Mouse (Mus musculus) CH12.LX (cell line): ENCODE results near the gene Calhm2. TPM values are rescaled to one million over a fixed set of nuclear protein-coding genes. Genes with fewer than 3 reads are reported as not detected.

Source experiments
- DNase-seq: peaks from one replicate; pipeline ENCODE4 v3.0.0-alpha.2; 2013; ENCODE audit errors: extremely low read depth
- H3K27ac ChIP-seq: 2 replicates; pipeline ENCODE4 v1.5.1; 2012; ENCODE audit warnings: low read depth, mild to moderate bottlenecking, control low read depth, moderate library complexity; ENCODE audit not compliant: insufficient read depth
- H3K27me3 ChIP-seq: replicated peaks from 2 replicates; pipeline ENCODE3; 2012; ENCODE audit warnings: inconsistent platforms
- H3K36me3 ChIP-seq, 2 experiments: replicated peaks in 1 of 2; 2 replicates each; pipeline versions ENCODE3 to v1.6.1; 2012; ENCODE audit warnings: inconsistent platforms in 1 of 2, low read length in 1 of 2, mild to moderate bottlenecking in 1 of 2, mixed read lengths in 1 of 2, moderate library complexity in 1 of 2; ENCODE audit not compliant: control insufficient read depth in 1 of 2, insufficient read depth in 1 of 2
- H3K4me1 ChIP-seq, 2 experiments: 2 replicates each; pipeline ENCODE4 v1.6.1; 2012; ENCODE audit warnings: inconsistent platforms in 1 of 2, moderate library complexity in 1 of 2; ENCODE audit not compliant: insufficient read depth in 2 of 2, control insufficient read depth in 1 of 2
- H3K4me2 ChIP-seq: 2 replicates; pipeline ENCODE4 v1.6.1; 2012; ENCODE audit warnings: low read depth, mild to moderate bottlenecking, control low read depth; ENCODE audit not compliant: poor library complexity, insufficient read depth, severe bottlenecking
- H3K4me3 ChIP-seq, 3 experiments: fragments of 150-350 bp in 1 of 3; sonication (generic) in 1 of 3; replicated peaks in 1 of 3; 2 replicates each; pipeline versions ENCODE3 to v1.5.1; 2011 to 2012; ENCODE audit warnings: low read depth in 2 of 3, low read length in 2 of 3, mild to moderate bottlenecking in 2 of 3, moderate library complexity in 2 of 3, control low read depth in 1 of 3, improper control_type of control experiment in 1 of 3, inconsistent platforms in 1 of 3, mixed read lengths in 1 of 3; ENCODE audit not compliant: poor library complexity in 1 of 3
- H3K79me2 ChIP-seq: replicated peaks from 2 replicates; pipeline ENCODE4 v1.6.1; 2012; ENCODE audit warnings: mild to moderate bottlenecking, moderate library complexity; ENCODE audit not compliant: control insufficient read depth, poor library complexity, insufficient read depth, severe bottlenecking; ENCODE audit errors: extremely low read depth
- H3K9ac ChIP-seq: 2 replicates; pipeline ENCODE4 v1.6.1; 2012; ENCODE audit warnings: low read depth, mild to moderate bottlenecking, control low read depth, moderate library complexity; ENCODE audit not compliant: insufficient read depth
- H3K9me3 ChIP-seq: replicated peaks from 2 replicates; pipeline ENCODE3; 2012; ENCODE audit warnings: low read length, inconsistent platforms, mixed read lengths
- BHLHE40 ChIP-seq: IDR thresholded peaks from 2 replicates; pipeline ENCODE4 v1.6.1; 2011; ENCODE audit warnings: mild to moderate bottlenecking, low read depth, low read length, improper control_type of control experiment
- E2F4 ChIP-seq: IDR thresholded peaks from 2 replicates; pipeline ENCODE4 v1.6.1; 2011; ENCODE audit warnings: low read depth, low read length, improper control_type of control experiment; ENCODE audit not compliant: insufficient replicate concordance
- ELF1 ChIP-seq: IDR thresholded peaks from 2 replicates; pipeline ENCODE4 v1.6.1; 2014; ENCODE audit warnings: low read depth, mild to moderate bottlenecking, inconsistent platforms, low read length, improper control_type of control experiment
- ETS1 ChIP-seq: conservative IDR thresholded peaks from 2 replicates; pipeline ENCODE4 v1.6.1; 2012; ENCODE audit warnings: low read depth, mild to moderate bottlenecking, inconsistent platforms, low read length, improper control_type of control experiment, moderate library complexity
- GABPA ChIP-seq: IDR thresholded peaks from 2 replicates; pipeline ENCODE4 v1.6.1; 2012; ENCODE audit warnings: low read depth, low read length, improper control_type of control experiment, inconsistent platforms; ENCODE audit not compliant: insufficient replicate concordance
- HCFC1 ChIP-seq: IDR thresholded peaks from 2 replicates; pipeline ENCODE4 v1.6.1; 2012; ENCODE audit warnings: low read depth, mild to moderate bottlenecking, inconsistent platforms, low read length, improper control_type of control experiment
- KAT2A ChIP-seq: IDR thresholded peaks from 2 replicates; pipeline ENCODE4 v1.6.1; 2012; ENCODE audit warnings: low read length, improper control_type of control experiment, inconsistent platforms; ENCODE audit not compliant: insufficient replicate concordance
- MAFK ChIP-seq: IDR thresholded peaks from 2 replicates; pipeline ENCODE4 v1.6.1; 2011; ENCODE audit warnings: low read length, improper control_type of control experiment; ENCODE audit not compliant: insufficient replicate concordance
- MEF2A ChIP-seq: IDR thresholded peaks from 2 replicates; pipeline ENCODE4 v1.6.1; 2014; ENCODE audit warnings: low read depth, mild to moderate bottlenecking, inconsistent platforms, low read length, improper control_type of control experiment, borderline replicate concordance
- PAX5 ChIP-seq: IDR thresholded peaks from 2 replicates; pipeline ENCODE4 v1.6.1; 2012; ENCODE audit warnings: low read length, inconsistent platforms, mixed read lengths
- POLR2A ChIP-seq: IDR thresholded peaks from 2 replicates; pipeline ENCODE4 v1.6.1; 2011; ENCODE audit warnings: low read depth, mild to moderate bottlenecking, improper control_type of control experiment, low read length
- RAD21 ChIP-seq: IDR thresholded peaks from 2 replicates; pipeline ENCODE4 v1.6.1; 2011; ENCODE audit warnings: low read depth, mild to moderate bottlenecking, low read length, improper control_type of control experiment, moderate library complexity
- SIN3A ChIP-seq: IDR thresholded peaks from 2 replicates; pipeline ENCODE4 v1.6.1; 2012; ENCODE audit warnings: low read length, improper control_type of control experiment, inconsistent platforms
- SMC3 ChIP-seq: IDR thresholded peaks from 2 replicates; pipeline ENCODE4 v1.6.1; 2011; ENCODE audit warnings: low read depth, low read length, improper control_type of control experiment
- UBTF ChIP-seq: IDR thresholded peaks from 2 replicates; pipeline ENCODE4 v1.6.1; 2012; ENCODE audit warnings: low read depth, mild to moderate bottlenecking, inconsistent platforms, low read length, improper control_type of control experiment, moderate library complexity
- USF1 ChIP-seq: IDR thresholded peaks from 2 replicates; pipeline ENCODE4 v1.6.1; 2014; ENCODE audit warnings: low read depth, mild to moderate bottlenecking, inconsistent platforms, low read length, improper control_type of control experiment
- USF2 ChIP-seq: conservative IDR thresholded peaks from 2 replicates; pipeline ENCODE4 v1.6.1; 2011; ENCODE audit warnings: low read depth, low read length, improper control_type of control experiment
- ZC3H11A ChIP-seq: IDR thresholded peaks from 2 replicates; pipeline ENCODE4 v1.6.1; 2012; ENCODE audit warnings: low read depth, mild to moderate bottlenecking, inconsistent platforms, low read length, improper control_type of control experiment
- dilution Hi-C: fragments of 300-500 bp; cut with MboI; formaldehyde crosslinking; loops from 2 replicates; pipeline ENCODE4 v1.14.3; 2020; ENCODE audit warnings: low sequenced_read_pairs; ENCODE audit not compliant: extremely low pct_unique_long_range_greater_than_20kb, extremely low pct_ligation_motif_present
- in situ Hi-C: fragments of 300-500 bp; cut with MboI; formaldehyde crosslinking; loops from 3 replicates; pipeline ENCODE4 v1.14.3; 2019; ENCODE audit warnings: low sequenced_read_pairs, low pct_ligation_motif_present, low pct_unique_long_range_greater_than_20kb, mixed read lengths
- polyA plus RNA-seq: library from polyadenylated mRNA; unstranded; fragments of >175 nt; gene quantifications from 2 replicates; pipeline ENCODE4 v1.2.1, GENCODE M21; 2012; ENCODE audit warnings: low read depth; ENCODE audit not compliant: insufficient read length
- total RNA-seq, 2 experiments: library from RNA; depleted of rRNA; stranded (reverse); fragments of 300-350 nt in 1 of 2; fragments of >200 nt in 1 of 2; gene quantifications; 2 replicates each; pipeline ENCODE4 v1.2.3; 2012 to 2014

Gene Calhm2
- total and polyA plus RNA-seq, 3 experiments = 6.3 to 10.4 (median 10.1) TPM

GRCm38 (mm10) chr19:47130551-47131125 lies 7.5 kb downstream of the Calhm2 start:
- no peaks in the 10 kb centered on the region for H3K27me3 ChIP-seq
- no peak overlapping the region for H3K4me2 ChIP-seq
- H3K9me3 ChIP-seq = no peaks in the 10 kb centered on the region
- H3K36me3 ChIP-seq = peaks cover 69 to 92% of the 10 kb centered on the region in 2 experiments
- H3K79me2 ChIP-seq = no peaks in the 10 kb centered on the region
- H3K4me3 ChIP-seq = no peak overlapping the region
- no peak overlapping the region for H3K9ac ChIP-seq
- H3K27ac ChIP-seq = no peak overlapping the region
- in situ Hi-C loops (loop anchor here (5.0 kb wide), 1 partner anchor 37 kb away; no protein-coding TSS in a partner anchor), dilution Hi-C loops (no loop called here)
- peak; percentile 39 for DNase-seq
- peaks cover 17 to 57% of the 10 kb centered on the region in 2 experiments for H3K4me1 ChIP-seq
- TF ChIP-seq MAFK (no peak), KAT2A (no peak), POLR2A (peak; percentile 28; the same call in 1 of the 2 replicates)

GRCm38 (mm10) chr19:47128835-47129234 lies 9.3 kb downstream of the Calhm2 start:
- DNase-seq = no peak
- Histone ChIP-seq H3K27me3 (no peaks in the 10 kb centered on the region), H3K4me3 (no peak overlapping the region), H3K4me2 (no peak overlapping the region), H3K79me2 (no peaks in the 10 kb centered on the region), H3K9me3 (no peaks in the 10 kb centered on the region), H3K36me3 (peaks cover 76 to 94% of the 10 kb centered on the region in 2 experiments), H3K4me1 (peaks cover 15 to 41% of the 10 kb centered on the region in 2 experiments), H3K9ac (no peak overlapping the region), H3K27ac (no peak overlapping the region)
- no peak for TF ChIP-seq MEF2A
- no peak for TF ChIP-seq SMC3
- no peak for TF ChIP-seq HCFC1
- no peak for TF ChIP-seq ETS1
- no peak for TF ChIP-seq E2F4
- TF ChIP-seq GABPA = no peak
- no peak for TF ChIP-seq MAFK
- TF ChIP-seq ZC3H11A = no peak
- no peak for TF ChIP-seq USF2
- TF ChIP-seq UBTF = no peak
- TF ChIP-seq RAD21 = no peak
- TF ChIP-seq SIN3A = no peak
- TF ChIP-seq USF1 = no peak
- TF ChIP-seq BHLHE40 = no peak
- TF ChIP-seq ELF1 = no peak
- TF ChIP-seq PAX5 = no peak
- dilution Hi-C loops = no loop called here
- in situ Hi-C loops = no loop called here
